Mouse (Mus musculus): Measurements from ENCODE around the gene Tgfbr2.

The Tgfbr2 gene

GRCm38 (mm10) chr9:116156501-116156900 lies 18.7 kb downstream of the Tgfbr2 start:
- no peak for DNase-seq (ENCODE audit: low spot score in 2 of 2)

- DNase-seq (ENCODE audit: low spot score in 2 of 2) = peak in 1 of 2 experiments; percentile 22
Measured at GRCm38 (mm10) chr9:116152878-116153277, 22.3 kb downstream of the Tgfbr2 start.

DNA sequence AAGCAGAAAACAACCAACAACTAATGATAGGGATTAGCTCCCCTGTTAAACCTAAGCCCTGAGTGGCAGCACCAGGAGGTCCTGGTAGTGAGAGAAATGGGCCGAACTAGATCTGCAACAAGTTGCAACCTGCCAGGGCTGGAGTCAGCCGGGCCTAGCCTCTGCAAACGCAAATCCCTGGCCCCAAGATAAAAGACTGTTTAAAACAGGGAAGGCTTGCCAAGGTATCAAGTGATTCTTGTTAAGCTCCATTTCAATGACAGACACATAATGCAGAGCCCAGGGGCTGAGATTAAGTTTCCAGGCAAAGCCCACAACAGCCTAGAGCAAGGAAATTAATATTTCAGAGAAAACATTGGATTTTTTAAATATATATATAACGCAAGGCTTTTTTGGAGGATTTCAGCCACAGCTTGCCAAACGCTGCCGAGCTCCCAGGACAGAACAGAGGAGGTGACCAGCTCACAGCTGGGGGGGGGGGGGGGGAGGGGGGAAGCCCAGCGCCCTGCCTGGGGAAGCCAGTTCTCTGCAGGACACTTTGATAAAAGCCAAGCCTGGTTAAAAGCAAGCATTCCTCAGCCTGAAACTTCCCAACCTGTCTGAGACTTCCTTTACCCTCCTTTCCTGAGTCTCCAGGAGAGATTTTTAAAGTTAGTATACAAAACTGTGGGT lies 24.3 kb downstream of the Tgfbr2 start:
- DNase-seq (ENCODE audit: low spot score in 2 of 2) = no peak

GRCm38 (mm10) chr9:116148809-116149208 lies 26.4 kb downstream of the Tgfbr2 start:
- no peak for DNase-seq (ENCODE audit: low spot score in 2 of 2)

GRCm38 (mm10) chr9:116146235-116146634 lies 28.9 kb downstream of the Tgfbr2 start:
- no peak for DNase-seq (ENCODE audit: low spot score in 2 of 2)

DNA sequence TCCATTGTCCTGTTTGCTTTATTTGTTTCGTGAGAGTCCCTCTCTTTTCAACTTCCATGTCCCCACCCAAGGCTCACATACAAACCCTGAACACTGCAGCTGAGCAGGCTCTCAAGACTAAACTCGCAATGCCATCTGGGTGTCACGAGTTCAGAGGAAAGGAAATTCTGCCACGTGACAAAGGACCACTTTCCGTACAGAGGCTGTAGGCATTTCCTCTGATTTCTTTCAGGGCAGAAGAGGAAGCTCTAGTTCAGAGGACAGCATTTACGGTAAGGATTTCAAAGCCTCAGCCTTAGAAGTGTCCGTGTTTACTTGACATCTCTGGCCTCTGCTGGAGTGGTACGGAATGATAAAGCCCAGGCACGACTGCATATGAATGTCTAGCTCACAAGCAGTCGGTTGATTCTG lies 29.9 kb downstream of the Tgfbr2 start:
- DNase-seq (ENCODE audit: low spot score in 2 of 2) = no peak

DNA sequence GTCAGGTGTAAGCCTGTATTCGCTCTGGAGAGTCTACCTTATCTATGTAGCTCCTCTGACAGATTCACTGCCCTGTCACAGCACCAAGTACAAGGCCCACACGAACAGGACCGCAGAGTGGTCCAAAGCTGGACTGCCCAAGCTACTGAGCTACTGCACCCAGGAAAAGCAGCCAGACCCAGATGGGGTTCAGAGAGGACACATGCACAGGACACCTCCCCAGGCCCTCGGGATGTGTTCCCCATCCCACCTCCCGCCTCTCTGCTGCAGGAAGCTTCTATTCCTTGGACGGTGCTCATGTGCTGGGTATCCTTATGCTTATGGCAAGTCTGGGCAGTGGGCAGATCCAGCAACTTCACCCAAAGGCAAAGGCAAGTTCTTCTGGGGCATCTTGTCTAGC lies 34.7 kb downstream of the Tgfbr2 start:
- no peak for DNase-seq (ENCODE audit: low spot score in 2 of 2)

DNA sequence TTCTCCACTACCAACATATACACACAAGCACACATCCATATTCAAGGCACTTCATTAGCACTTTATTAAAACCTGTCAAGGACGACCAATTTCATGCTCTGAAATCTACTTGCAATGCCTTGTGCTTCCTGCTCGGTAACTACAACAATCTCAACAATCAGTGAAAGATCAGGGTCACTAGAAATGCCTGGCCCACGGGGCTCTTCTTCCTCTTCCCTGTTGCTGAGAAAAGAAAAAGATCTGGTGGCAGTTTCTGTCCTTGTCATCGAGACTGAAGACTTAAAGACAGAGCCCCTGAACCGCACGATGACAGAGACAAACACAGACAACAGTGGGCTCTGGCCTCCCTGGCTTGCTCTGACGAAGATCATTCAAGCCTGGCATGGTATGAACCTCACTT lies 35.6 kb downstream of the Tgfbr2 start:
- no peak for DNase-seq (ENCODE audit: low spot score in 2 of 2)

GRCm38 (mm10) chr9:116138595-116139134 lies 36.5 kb downstream of the Tgfbr2 start:
- DNase-seq (ENCODE audit: low spot score in 2 of 2) = peak; percentile 34 to 44

DNA sequence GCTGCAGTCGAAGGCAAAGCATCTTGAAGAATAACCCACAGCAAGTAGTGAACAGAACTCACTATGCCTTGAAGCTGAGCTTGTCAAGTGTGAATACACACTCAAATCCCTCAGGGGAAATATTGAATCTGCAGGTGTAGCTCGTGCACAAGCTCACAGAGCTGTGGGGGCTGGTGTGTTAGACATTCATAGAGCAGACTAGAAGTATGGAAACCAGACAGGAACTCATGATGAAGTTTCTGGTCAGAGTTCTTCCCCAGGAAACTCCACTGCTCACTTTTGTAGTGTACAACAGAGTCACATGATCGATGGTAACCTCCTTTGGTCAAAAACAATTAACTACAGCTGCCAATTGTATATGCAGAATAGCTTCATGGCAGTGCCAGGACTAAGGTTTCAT lies 37.5 kb downstream of the Tgfbr2 start:
- no peak for DNase-seq (ENCODE audit: low spot score in 2 of 2)

DNA sequence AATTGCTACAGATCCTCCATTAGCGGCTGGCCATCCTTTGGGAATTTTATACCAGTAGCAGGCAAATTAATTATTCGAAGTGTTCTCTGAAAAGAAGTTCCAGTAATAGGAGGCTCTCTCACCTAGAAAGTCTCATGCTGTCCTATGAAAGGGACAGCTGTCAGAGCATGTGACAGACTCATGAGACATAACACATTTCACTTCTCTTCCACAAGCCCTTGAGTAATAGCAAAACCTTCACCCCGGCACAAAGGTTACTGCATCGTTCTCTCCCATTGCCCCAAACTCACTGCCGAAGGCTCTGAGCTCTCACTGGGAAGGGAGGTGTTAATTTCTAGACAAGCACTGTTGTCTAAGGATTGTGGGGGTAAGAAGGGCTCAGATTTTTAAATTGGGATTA lies 38.3 kb downstream of the Tgfbr2 start:
- no peak for DNase-seq (ENCODE audit: low spot score in 2 of 2)

DNA sequence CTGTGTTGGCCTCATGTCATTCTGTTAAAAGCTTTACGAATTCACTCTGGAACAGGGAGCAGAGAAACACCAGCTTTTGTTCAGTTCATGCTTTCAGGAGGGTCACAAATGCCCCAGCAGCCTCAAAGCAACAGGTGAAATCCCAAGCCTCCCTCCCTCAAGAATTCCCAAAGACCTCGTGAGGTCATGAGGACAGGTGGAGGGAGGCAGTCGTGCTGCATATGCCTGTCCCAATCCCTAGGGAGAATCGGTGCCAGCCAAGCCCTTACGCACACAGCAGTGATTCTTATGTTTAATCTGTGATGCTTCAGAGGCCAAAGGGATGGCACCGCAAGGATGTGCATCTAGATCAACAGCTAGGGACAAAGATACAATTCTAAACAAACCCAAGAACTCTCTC lies 39.0 kb downstream of the Tgfbr2 start:
- DNase-seq (ENCODE audit: low spot score in 2 of 2) = no peak

- DNase-seq (ENCODE audit: low spot score in 2 of 2) = no peak
Measured at GRCm38 (mm10) chr9:116134488-116134887, 40.7 kb downstream of the Tgfbr2 start.

GRCm38 (mm10) chr9:116133312-116133980 lies 41.7 kb downstream of the Tgfbr2 start:
- DNase-seq (ENCODE audit: low spot score in 2 of 2) = no peak

DNA sequence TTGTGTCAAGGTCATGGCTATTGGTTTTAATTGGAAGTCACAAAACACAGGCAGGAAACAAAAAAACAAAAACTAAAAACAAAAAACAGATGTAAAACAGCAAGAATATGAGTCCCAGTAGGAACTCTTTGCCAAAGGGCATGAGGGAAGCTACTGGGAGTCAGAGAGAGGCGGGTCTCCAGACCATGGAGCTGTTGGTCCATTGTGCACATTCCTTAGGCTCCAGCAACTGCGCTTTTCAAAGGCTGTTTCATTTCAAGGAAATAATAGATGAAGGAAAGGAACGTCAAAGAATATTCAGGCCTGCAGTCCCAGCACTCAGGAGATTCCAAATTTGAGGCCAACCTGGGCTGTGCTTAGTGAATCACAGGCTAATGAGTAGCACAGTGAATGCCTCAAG lies 46.3 kb downstream of the Tgfbr2 start:
- DNase-seq (ENCODE audit: low spot score in 2 of 2) = no peak

GRCm38 (mm10) chr9:116128311-116128710 lies 46.8 kb downstream of the Tgfbr2 start:
- no peak for DNase-seq (ENCODE audit: low spot score in 2 of 2)

DNA sequence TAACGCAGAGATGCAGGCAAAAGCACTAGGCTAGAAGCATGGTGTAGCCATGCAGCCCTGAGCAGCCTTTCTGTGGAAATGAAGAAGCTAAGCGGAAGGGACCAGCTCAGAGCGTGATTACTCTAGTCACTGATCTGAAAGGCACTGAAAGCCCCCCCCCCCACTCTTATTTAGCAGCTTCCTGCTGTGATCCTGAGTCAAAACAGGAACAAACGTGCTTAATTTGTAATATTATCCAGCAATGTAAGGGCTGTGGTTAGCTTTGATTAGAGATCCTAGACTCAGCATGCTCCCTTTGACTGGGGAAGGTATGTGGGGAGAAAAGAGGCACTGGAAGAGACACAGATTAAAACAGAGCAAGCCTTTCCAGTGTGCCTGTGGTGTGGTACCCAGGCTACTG lies 48.7 kb downstream of the Tgfbr2 start:
- DNase-seq (ENCODE audit: low spot score in 2 of 2) = no peak

DNA sequence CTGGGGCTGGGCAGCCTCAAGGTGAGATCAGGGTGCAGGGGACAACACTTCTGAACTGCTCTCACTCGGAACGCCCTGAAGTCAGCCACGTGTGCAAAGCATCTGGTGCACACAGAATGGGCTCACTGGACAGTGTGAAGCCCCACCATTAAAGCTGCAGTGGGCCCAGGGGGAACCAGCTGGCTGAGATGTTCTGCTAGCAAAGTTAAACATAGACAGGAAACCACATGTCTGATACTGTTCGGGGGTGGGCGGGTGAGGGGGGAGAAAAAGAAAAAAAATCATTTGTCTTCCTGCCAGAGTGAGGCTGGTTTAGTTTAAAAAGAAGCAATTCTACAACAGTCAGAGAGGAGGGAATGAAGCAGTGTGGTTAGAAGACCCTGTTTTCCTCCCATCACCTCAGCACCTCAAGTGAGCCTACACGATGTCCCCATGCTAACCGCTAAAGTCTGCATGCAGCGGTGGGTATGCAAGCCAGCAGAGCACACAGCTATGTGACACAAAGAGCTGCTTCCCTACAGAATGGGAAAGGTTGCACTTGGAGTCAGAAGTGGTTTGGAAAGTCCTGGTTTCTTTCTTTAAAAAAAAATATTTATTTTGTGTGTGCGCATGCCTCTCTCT lies 52.1 kb downstream of the Tgfbr2 start:
- DNase-seq (ENCODE audit: low spot score in 2 of 2) = no peak

- no peak for DNase-seq (ENCODE audit: low spot score in 2 of 2)
Measured at GRCm38 (mm10) chr9:116122544-116122943, 52.6 kb downstream of the Tgfbr2 start.

GRCm38 (mm10) chr9:116121472-116121871 lies 53.7 kb downstream of the Tgfbr2 start:
- no peak for DNase-seq (ENCODE audit: low spot score in 2 of 2)

DNA sequence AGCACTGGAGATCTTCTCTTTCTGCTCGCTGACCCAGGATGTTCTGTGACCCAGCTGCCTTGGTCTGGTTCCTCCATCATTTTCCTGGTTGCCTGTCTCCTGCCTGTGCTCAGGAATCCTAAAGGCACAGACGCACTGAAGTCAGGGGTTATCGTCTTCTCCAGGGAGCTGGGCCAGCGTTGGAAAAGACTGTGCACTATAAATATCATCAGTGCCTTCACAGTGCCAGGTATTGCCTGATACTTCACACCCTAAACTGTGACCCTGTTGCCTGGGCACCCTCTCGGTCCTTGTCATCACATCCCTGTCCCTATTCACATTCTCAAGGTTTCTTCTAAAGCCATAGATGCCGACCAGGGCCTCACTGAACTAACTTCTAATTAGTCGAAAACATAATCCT lies 55.2 kb downstream of the Tgfbr2 start:
- no peak for DNase-seq (ENCODE audit: low spot score in 2 of 2)

DNA sequence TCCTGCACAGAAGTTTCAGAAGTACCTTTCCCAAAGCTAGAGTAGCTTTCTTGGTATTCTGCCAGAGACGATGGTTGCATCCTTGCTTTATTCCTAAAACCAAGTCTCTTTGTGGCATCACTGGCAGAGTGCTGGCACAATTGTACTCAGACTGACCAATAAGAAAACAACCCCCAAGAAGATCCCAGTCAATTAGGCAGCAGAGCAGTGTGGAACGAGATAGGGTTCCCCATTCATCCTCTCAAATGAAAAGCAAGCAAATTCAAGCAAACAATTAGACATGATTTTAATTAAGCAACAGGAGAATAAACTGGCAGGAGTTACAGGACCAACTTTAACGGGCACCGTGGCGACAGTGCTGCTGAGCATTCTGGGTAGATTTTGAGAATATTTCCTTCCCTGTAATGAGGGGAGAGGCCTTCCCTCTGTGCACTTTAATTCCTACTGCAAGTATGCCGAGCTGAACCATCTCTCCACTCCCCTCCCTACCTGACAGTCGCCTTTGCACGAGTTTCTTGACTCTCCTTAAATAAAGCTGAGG lies 56.8 kb downstream of the Tgfbr2 start:
- DNase-seq (ENCODE audit: low spot score in 2 of 2) = no peak

- DNase-seq (ENCODE audit: low spot score in 2 of 2) = no peak
Measured at GRCm38 (mm10) chr9:116115875-116116274, 59.3 kb downstream of the Tgfbr2 start.

All from right cerebral cortex, postnatal 36 days (tissue).